Mouse (Mus musculus): ENCODE results near the gene Gm14548.

- TF ChIP-seq CTCF (IDR thresholded peaks at IDR 0.05) (0 out of 2 replicates have a peak, but pooled peaks have one; percentile 5), EP300 (IDR thresholded peaks at IDR 0.05) (no peak)
Observed at GRCm38 (mm10) chr7:3939866-3940525, 42.1 kb upstream of the Gm14548 start.
